Mouse (Mus musculus): ENCODE measurements around the gene 1700034J05Rik. TPM values are rescaled to one million over a fixed set of nuclear protein-coding genes. Genes with fewer than 3 reads are reported as not detected.

1700034J05Rik gene
- polyA plus RNA-seq, 1 experiment from 2014 or later, result 0.08 TPM

- H3K4me1 ChIP-seq, result peaks cover 3% of the 10 kb centered on the region; the same call in 1 of the 2 replicates
Observed at GRCm38 (mm10) chr6:146944830-146945229, 9.4 kb downstream of the 1700034J05Rik start.

DNA sequence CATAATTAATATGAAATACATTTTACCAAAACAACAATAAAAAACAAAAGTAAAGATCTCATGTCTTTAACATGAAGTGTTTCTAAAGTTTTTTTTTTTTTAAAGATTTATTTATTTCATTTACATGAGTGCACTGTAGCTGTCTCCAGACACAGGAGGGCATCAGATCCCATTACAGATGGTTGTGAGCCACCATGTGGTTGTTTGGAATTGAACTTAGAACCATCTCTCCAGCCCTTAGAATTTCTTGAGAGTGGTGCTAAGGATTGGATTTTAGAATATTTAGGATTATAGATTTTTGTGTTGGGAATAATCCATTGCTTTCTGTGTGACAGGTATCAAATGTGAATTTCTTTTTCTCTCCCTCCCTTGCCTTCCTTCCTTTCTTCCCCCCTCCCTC lies 10.2 kb downstream of the 1700034J05Rik start:
- no peak overlapping the region for H3K4me3 ChIP-seq
- no peak for ATAC-seq
- H3K4me1 ChIP-seq, result no peaks in the 10 kb centered on the region
- no peak overlapping the region for H3K27ac ChIP-seq
- H3K4me2 ChIP-seq, result no peak overlapping the region
- no peaks in the 10 kb centered on the region for H3K27me3 ChIP-seq
- no peaks in the 10 kb centered on the region for H3K36me3 ChIP-seq (ENCODE audit: poor library complexity, severe bottlenecking)
- no peak overlapping the region for H3K9ac ChIP-seq
- no peaks in the 10 kb centered on the region for H3K9me3 ChIP-seq (replicated peaks)

More at GRCm38 (mm10) chr6:146944830-146945229, 9.4 kb downstream of the 1700034J05Rik start:
- H3K27me3 ChIP-seq, result no peaks in the 10 kb centered on the region
- H3K9me3 ChIP-seq (replicated peaks), result no peaks in the 10 kb centered on the region
- no peaks in the 10 kb centered on the region for H3K36me3 ChIP-seq (ENCODE audit: poor library complexity, severe bottlenecking)
- no peak for ATAC-seq
- no peak overlapping the region for H3K9ac ChIP-seq
- H3K4me3 ChIP-seq, result no peak overlapping the region
- WGBS, result 57% methylated on average over 4 of the region's 4 CpGs
- no peak overlapping the region for H3K4me2 ChIP-seq
- H3K27ac ChIP-seq, result no peak overlapping the region

- Histone ChIP-seq H3K9me3 (replicated peaks) (no peaks in the 10 kb centered on the region), H3K36me3 (ENCODE audit: poor library complexity, severe bottlenecking) (no peaks in the 10 kb centered on the region), H3K4me1 (no peaks in the 10 kb centered on the region), H3K4me2 (no peak overlapping the region), H3K4me3 (no peak overlapping the region), H3K9ac (no peak overlapping the region), H3K27ac (no peak overlapping the region), H3K27me3 (no peaks in the 10 kb centered on the region)
- WGBS, result 92% methylated on average over 7 of the region's 7 CpGs
- no peak for ATAC-seq
Observed at GRCm38 (mm10) chr6:146941505-146942275, 12.5 kb downstream of the 1700034J05Rik start.

DNA sequence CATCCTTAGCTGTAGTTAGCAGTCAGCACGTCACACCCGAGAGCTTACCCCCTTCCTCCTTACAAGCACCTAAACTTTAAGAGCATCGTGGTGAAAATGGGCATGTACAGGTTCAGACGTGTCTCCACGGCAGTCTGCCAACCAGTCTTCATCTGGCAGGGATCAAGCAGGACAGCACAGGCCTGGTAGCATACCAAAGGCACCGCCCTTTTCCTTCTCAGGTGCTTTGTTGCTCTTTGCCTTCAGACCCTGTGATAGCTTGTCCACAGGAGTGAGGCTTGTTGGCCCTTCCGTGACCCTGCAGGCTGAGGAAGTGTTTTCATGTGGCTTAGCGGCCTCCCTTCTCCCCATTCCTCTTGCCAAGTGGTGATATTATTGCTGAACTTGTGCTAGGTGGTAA lies 15.2 kb downstream of the 1700034J05Rik start:
- Histone ChIP-seq H3K27ac (no peak overlapping the region), H3K4me3 (no peak overlapping the region), H3K36me3 (ENCODE audit: poor library complexity, severe bottlenecking) (no peaks in the 10 kb centered on the region), H3K4me2 (no peak overlapping the region), H3K9ac (no peak overlapping the region), H3K9me3 (replicated peaks) (no peaks in the 10 kb centered on the region), H3K4me1 (no peaks in the 10 kb centered on the region), H3K27me3 (no peaks in the 10 kb centered on the region)
- WGBS, result 91% methylated on average over 8 of the region's 8 CpGs
- ATAC-seq, result no peak

DNA sequence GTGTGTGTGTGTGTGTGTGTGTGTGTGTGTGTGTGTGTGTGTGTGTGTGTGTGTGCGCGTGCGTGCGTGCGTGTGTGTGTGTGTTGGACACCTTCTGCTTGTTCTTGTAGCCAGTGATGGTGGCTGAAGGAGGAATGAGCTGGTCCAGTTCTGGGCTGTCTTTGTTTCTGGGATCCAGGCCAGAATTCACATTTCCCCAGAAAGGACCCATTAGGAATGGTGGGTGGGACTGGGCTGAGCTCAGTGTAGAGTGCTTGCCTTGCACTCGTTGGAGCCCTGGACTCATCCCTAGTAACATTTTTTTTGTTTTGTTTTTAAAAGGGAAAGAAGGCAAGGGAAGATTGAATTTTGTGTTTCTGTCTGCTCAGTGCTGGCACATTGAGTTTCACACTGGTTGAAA lies 18.3 kb downstream of the 1700034J05Rik start:
- Histone ChIP-seq H3K9me3 (replicated peaks) (no peaks in the 10 kb centered on the region), H3K4me2 (no peak overlapping the region), H3K27me3 (no peaks in the 10 kb centered on the region), H3K9ac (no peak overlapping the region), H3K4me3 (no peak overlapping the region), H3K4me1 (no peaks in the 10 kb centered on the region), H3K36me3 (ENCODE audit: poor library complexity, severe bottlenecking) (no peaks in the 10 kb centered on the region), H3K27ac (no peak overlapping the region)
- no peak for ATAC-seq
- WGBS, result 79% methylated on average over 5 of the region's 6 CpGs

DNA sequence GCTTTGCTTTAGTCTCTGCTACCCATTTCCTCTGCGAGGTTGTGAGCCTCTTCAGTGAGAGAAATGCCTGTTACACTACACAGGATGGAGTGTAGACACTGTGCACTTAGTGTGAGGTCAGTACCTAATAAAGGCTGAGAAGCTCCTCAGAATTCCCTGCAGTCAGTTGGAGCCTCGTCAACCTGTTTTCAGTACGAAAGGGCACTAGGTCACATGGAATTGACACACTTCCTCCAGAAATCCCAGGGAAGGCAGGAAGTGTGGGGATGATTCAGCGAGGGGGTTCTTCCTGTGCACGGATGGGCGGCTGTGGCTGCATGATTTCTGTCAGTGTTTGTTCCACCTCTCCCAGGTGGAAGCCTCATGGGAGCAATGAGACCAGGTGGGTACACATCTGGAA lies 21.1 kb downstream of the 1700034J05Rik start:
- H3K36me3 ChIP-seq (ENCODE audit: poor library complexity, severe bottlenecking), result no peaks in the 10 kb centered on the region
- no peaks in the 10 kb centered on the region for H3K27me3 ChIP-seq
- H3K9me3 ChIP-seq (replicated peaks), result no peaks in the 10 kb centered on the region
- H3K4me1 ChIP-seq, result no peaks in the 10 kb centered on the region; the same call in 1 of the 2 replicates
- WGBS, result 79% methylated on average over 6 of the region's 6 CpGs
- H3K27ac ChIP-seq, result no peak overlapping the region
- no peak overlapping the region for H3K4me3 ChIP-seq
- no peak overlapping the region for H3K4me2 ChIP-seq
- H3K9ac ChIP-seq, result no peak overlapping the region
- no peak for ATAC-seq

- no peak overlapping the region for H3K4me2 ChIP-seq
- H3K27ac ChIP-seq, result no peak overlapping the region
- no peak overlapping the region for H3K9ac ChIP-seq
- WGBS, result 36% methylated on average over 2 of the region's 2 CpGs
- no peak overlapping the region for H3K4me3 ChIP-seq
- no peaks in the 10 kb centered on the region for H3K27me3 ChIP-seq
- H3K4me1 ChIP-seq, result no peaks in the 10 kb centered on the region; the same call in 1 of the 2 replicates
- H3K36me3 ChIP-seq (ENCODE audit: poor library complexity, severe bottlenecking), result no peaks in the 10 kb centered on the region
- ATAC-seq, result no peak
- no peaks in the 10 kb centered on the region for H3K9me3 ChIP-seq (replicated peaks)
Observed at GRCm38 (mm10) chr6:146929031-146929430, 25.2 kb downstream of the 1700034J05Rik start.

DNA sequence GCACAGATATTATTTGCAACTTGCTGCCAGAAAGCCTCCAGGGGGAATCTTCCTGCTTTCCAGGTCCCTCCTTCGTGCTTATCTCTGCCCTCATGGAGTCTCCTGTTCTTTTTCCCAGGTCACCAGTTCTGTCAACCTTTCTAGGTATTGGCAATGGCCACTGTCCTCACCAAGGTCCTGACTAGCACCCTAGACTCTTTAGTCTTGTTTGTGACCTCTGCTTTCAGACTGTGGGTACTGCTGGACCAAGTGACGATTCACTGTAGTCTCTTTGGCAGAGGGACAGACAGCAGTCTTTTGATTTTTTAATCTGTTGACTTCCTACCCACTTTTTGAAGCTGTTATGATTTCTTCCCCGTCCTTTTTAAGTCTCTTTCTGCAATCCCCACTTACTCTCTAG lies 26.1 kb downstream of the 1700034J05Rik start:
- Histone ChIP-seq H3K27me3 (no peaks in the 10 kb centered on the region), H3K4me3 (no peak overlapping the region), H3K4me1 (no peaks in the 10 kb centered on the region; the same call in 1 of the 2 replicates), H3K36me3 (ENCODE audit: poor library complexity, severe bottlenecking) (no peaks in the 10 kb centered on the region), H3K27ac (no peak overlapping the region), H3K9ac (no peak overlapping the region), H3K9me3 (replicated peaks) (no peaks in the 10 kb centered on the region), H3K4me2 (no peak overlapping the region)
- ATAC-seq, result no peak
- 62% methylated on average over 3 of the region's 3 CpGs for WGBS

DNA sequence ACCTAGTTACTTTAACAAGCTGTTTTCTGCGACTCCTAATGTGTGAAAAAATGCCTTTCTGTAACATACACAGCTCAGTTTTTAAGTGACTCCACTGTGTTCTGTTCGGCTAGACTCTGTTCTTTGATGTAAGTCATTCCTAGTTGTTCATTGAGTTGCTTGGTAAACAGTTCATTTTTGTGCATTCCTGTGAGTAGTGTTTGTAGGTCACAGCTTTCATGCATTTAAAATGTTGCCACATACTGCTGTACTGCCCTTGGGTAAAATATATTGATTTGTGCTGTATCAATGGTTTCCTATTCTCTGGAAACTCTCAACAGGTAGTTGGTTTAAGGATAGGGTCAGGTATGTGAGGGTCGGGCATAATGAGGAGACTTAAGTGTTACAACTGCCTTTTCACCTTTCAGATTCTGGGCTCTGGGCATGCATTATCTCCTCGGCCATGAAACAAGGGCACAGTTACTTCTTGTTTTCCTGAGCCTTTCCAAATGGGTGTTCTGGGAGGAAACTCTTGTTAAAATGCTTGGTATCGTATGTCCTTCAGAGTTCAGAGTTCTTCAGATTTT lies 27.7 kb downstream of the 1700034J05Rik start:
- Histone ChIP-seq H3K27me3 (no peaks in the 10 kb centered on the region), H3K27ac (no peak overlapping the region), H3K9me3 (replicated peaks) (no peaks in the 10 kb centered on the region), H3K9ac (no peak overlapping the region), H3K4me3 (no peak overlapping the region), H3K36me3 (ENCODE audit: poor library complexity, severe bottlenecking) (no peaks in the 10 kb centered on the region), H3K4me1 (no peaks in the 10 kb centered on the region; the same call in 1 of the 2 replicates), H3K4me2 (no peak overlapping the region)
- ATAC-seq, result no peak
- WGBS, result 83% methylated on average over 5 of the region's 5 CpGs

DNA sequence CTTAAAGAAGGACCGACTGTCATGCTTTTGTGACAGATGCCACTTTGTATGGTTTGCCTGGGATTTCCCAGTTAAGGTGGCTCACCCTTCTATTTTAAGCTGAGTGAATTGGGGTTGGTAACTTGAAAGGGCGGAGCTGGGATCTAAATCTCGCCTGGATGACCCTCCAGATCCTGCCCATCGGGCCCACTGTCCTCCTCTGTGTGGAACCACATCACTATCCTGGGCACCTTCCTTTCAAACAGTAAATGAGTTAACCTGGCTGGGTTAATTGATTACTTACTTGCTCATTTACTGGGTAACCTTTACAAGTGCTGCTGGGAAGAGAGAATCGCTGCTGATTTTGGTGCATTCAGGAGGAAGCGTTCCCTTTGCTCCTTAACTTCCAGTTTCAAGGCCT lies 35.9 kb downstream of the 1700034J05Rik start:
- no peaks in the 10 kb centered on the region for H3K36me3 ChIP-seq (ENCODE audit: poor library complexity, severe bottlenecking)
- H3K4me3 ChIP-seq, result no peak overlapping the region
- peaks cover 7% of the 10 kb centered on the region; the same call in 1 of the 2 replicates for H3K4me1 ChIP-seq
- H3K27ac ChIP-seq, result no peak overlapping the region
- WGBS, result 92% methylated on average over 6 of the region's 6 CpGs
- no peak overlapping the region for H3K9ac ChIP-seq
- no peaks in the 10 kb centered on the region for H3K9me3 ChIP-seq (replicated peaks)
- no peak for ATAC-seq
- no peaks in the 10 kb centered on the region for H3K27me3 ChIP-seq
- H3K4me2 ChIP-seq, result no peak overlapping the region

DNA sequence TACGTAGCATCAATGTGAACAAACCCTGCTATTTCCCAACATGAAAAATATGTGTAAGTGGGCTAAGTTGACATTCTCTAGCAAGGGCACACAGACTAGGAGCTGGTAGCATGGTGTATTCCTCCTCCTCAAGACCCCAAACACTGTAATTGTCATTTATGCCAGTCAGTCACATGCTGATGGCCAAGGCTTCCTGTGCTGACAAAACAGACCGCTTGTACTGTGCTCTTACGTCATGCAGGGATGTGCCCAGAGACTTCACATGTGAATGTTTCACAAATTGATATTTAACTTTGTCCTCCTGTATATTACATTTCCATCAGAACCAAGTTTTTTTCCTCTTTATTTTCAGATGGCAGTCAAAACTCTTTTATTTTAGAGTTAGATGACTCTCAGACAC lies 36.8 kb downstream of the 1700034J05Rik start:
- Histone ChIP-seq H3K9ac (no peak overlapping the region), H3K27ac (no peak overlapping the region), H3K9me3 (replicated peaks) (no peaks in the 10 kb centered on the region), H3K4me1 (peaks cover 7% of the 10 kb centered on the region; the same call in 1 of the 2 replicates), H3K4me3 (no peak overlapping the region), H3K4me2 (no peak overlapping the region), H3K36me3 (ENCODE audit: poor library complexity, severe bottlenecking) (no peaks in the 10 kb centered on the region), H3K27me3 (no peaks in the 10 kb centered on the region)
- ATAC-seq, result no peak
- 90% methylated on average over 3 of the region's 3 CpGs for WGBS

GRCm38 (mm10) chr6:146915808-146916207 lies 38.4 kb downstream of the 1700034J05Rik start:
- H3K36me3 ChIP-seq (ENCODE audit: poor library complexity, severe bottlenecking), result no peaks in the 10 kb centered on the region
- H3K9me3 ChIP-seq (replicated peaks), result no peaks in the 10 kb centered on the region
- H3K4me3 ChIP-seq, result no peak overlapping the region
- no peak overlapping the region for H3K9ac ChIP-seq
- 50% methylated on average over 1 of the region's 1 CpGs for WGBS
- no peaks in the 10 kb centered on the region for H3K27me3 ChIP-seq
- no peak overlapping the region for H3K4me2 ChIP-seq
- peaks cover 7% of the 10 kb centered on the region; the same call in 1 of the 2 replicates for H3K4me1 ChIP-seq
- ATAC-seq, result no peak
- no peak overlapping the region for H3K27ac ChIP-seq

Measured in forebrain, embryonic 13.5 days (tissue).